Mouse (Mus musculus): Measurements from ENCODE around the gene Exoc2. TPM values are rescaled to one million over a fixed set of nuclear protein-coding genes. Genes with fewer than 3 reads are reported as not detected.

Exoc2 gene
- polyA plus RNA-seq, 1 experiment from 2014 or later: 18.6 TPM

GRCm38 (mm10) chr13:30971047-30971446, 2.8 kb downstream of the Exoc2 start:
- Histone ChIP-seq H3K4me1 (replicated peaks) (peaks cover 25% of the 10 kb centered on the region), H3K27me3 (no peaks in the 10 kb centered on the region), H3K4me2 (no peak overlapping the region), H3K9ac (no peak overlapping the region), H3K4me3 (no peak overlapping the region), H3K9me3 (replicated peaks) (no peaks in the 10 kb centered on the region), H3K36me3 (no peaks in the 10 kb centered on the region), H3K27ac (no peak overlapping the region)
- ATAC-seq (replicated peaks; ENCODE audit: insufficient number of reproducible peaks, insufficient read depth, low FRiP score, low read depth): no peak
- 75% methylated on average over 3 of the region's 3 CpGs for WGBS

DNA sequence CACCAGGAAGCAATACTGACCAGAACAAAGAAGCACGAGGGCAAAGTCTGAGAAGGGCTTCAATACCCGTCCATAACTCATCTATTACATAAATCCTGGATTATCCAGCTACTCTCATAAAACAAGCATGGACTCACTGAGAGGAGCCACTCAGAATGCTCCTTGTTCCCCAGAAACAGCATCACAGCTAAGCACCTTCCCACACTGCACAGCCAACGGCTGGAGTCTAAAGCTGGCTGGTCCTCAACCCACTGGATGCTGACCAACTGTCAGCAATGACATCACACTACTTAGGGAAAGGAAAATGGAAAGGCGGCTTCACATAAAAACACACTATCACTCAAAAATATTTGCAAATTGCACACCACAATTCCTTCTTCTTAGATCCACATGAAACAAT, 5.6 kb downstream of the Exoc2 start:
- H3K9ac ChIP-seq: no peak overlapping the region
- H3K27me3 ChIP-seq: no peaks in the 10 kb centered on the region
- no peak for ATAC-seq (replicated peaks; ENCODE audit: insufficient number of reproducible peaks, insufficient read depth, low FRiP score, low read depth)
- no peak overlapping the region for H3K4me2 ChIP-seq
- H3K4me1 ChIP-seq (replicated peaks): peaks cover 23% of the 10 kb centered on the region
- no peaks in the 10 kb centered on the region for H3K36me3 ChIP-seq
- no peaks in the 10 kb centered on the region for H3K9me3 ChIP-seq (replicated peaks)
- 62% methylated on average over 4 of the region's 4 CpGs for WGBS
- H3K27ac ChIP-seq: no peak overlapping the region
- no peak overlapping the region for H3K4me3 ChIP-seq

- no peak overlapping the region for H3K4me3 ChIP-seq
- no peaks in the 10 kb centered on the region for H3K27me3 ChIP-seq
- WGBS: 23% methylated on average over 10 of the region's 10 CpGs
- ATAC-seq (replicated peaks; ENCODE audit: insufficient number of reproducible peaks, insufficient read depth, low FRiP score, low read depth): no peak
- no peaks in the 10 kb centered on the region for H3K36me3 ChIP-seq
- no peak overlapping the region for H3K9ac ChIP-seq
- peaks cover 17% of the 10 kb centered on the region for H3K4me1 ChIP-seq (replicated peaks)
- H3K4me2 ChIP-seq: peak overlapping the region; percentile 33
- no peaks in the 10 kb centered on the region for H3K9me3 ChIP-seq (replicated peaks)
- no peak overlapping the region for H3K27ac ChIP-seq
Measured at GRCm38 (mm10) chr13:30966507-30966911, 7.4 kb downstream of the Exoc2 start.

GRCm38 (mm10) chr13:30961932-30962331, 12.0 kb downstream of the Exoc2 start:
- Histone ChIP-seq H3K4me2 (no peak overlapping the region), H3K9me3 (replicated peaks) (no peaks in the 10 kb centered on the region), H3K4me3 (no peak overlapping the region), H3K4me1 (replicated peaks) (peaks cover 6% of the 10 kb centered on the region), H3K9ac (no peak overlapping the region), H3K27ac (no peak overlapping the region), H3K27me3 (no peaks in the 10 kb centered on the region), H3K36me3 (no peaks in the 10 kb centered on the region)
- ATAC-seq (replicated peaks; ENCODE audit: insufficient number of reproducible peaks, insufficient read depth, low FRiP score, low read depth): no peak
- WGBS: 76% methylated on average over 2 of the region's 2 CpGs

GRCm38 (mm10) chr13:30960714-30961113, 13.2 kb downstream of the Exoc2 start:
- 85% methylated on average over 2 of the region's 2 CpGs for WGBS
- Histone ChIP-seq H3K4me1 (replicated peaks) (no peaks in the 10 kb centered on the region), H3K9ac (no peak overlapping the region), H3K27me3 (no peaks in the 10 kb centered on the region), H3K4me3 (no peak overlapping the region), H3K36me3 (no peaks in the 10 kb centered on the region), H3K9me3 (replicated peaks) (no peaks in the 10 kb centered on the region), H3K27ac (no peak overlapping the region), H3K4me2 (no peak overlapping the region)
- ATAC-seq (replicated peaks; ENCODE audit: insufficient number of reproducible peaks, insufficient read depth, low FRiP score, low read depth): no peak

DNA sequence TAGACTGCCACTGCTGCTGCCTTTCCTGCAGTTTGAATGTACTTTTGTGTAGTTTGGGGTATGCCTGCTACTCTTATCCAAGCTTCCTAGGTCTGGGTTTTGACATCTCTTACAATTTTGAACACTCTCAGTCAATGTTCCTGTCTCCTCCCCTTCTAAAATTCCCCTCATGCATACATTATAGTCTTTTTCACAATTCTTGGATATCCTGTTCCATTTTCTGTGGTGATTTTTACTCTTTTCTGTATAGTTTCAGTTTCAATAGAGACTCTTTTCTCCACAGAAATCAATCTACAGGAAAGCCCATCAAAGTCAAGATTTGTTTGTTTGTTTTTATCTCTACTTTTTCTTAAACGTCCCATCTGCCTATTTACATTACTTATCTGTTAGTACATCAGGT, 20.3 kb downstream of the Exoc2 start:
- no peaks in the 10 kb centered on the region for H3K4me1 ChIP-seq (replicated peaks)
- ATAC-seq (replicated peaks; ENCODE audit: insufficient number of reproducible peaks, insufficient read depth, low FRiP score, low read depth): no peak
- no peak overlapping the region for H3K9ac ChIP-seq
- 34% methylated on average over 1 of the region's 1 CpGs for WGBS
- H3K4me2 ChIP-seq: no peak overlapping the region
- no peaks in the 10 kb centered on the region for H3K36me3 ChIP-seq
- H3K27me3 ChIP-seq: no peaks in the 10 kb centered on the region
- H3K27ac ChIP-seq: no peak overlapping the region
- no peak overlapping the region for H3K4me3 ChIP-seq
- H3K9me3 ChIP-seq (replicated peaks): no peaks in the 10 kb centered on the region

- Histone ChIP-seq H3K4me2 (no peak overlapping the region), H3K27me3 (no peaks in the 10 kb centered on the region), H3K4me3 (no peak overlapping the region), H3K4me1 (replicated peaks) (peaks cover 4% of the 10 kb centered on the region; the same call in 1 of the 2 replicates), H3K27ac (no peak overlapping the region), H3K9ac (no peak overlapping the region), H3K36me3 (no peaks in the 10 kb centered on the region), H3K9me3 (replicated peaks) (no peaks in the 10 kb centered on the region)
- 92% methylated on average over 2 of the region's 2 CpGs for WGBS
- no peak for ATAC-seq (replicated peaks; ENCODE audit: insufficient number of reproducible peaks, insufficient read depth, low FRiP score, low read depth)
Measured at GRCm38 (mm10) chr13:30952044-30952443, 21.8 kb downstream of the Exoc2 start.

DNA sequence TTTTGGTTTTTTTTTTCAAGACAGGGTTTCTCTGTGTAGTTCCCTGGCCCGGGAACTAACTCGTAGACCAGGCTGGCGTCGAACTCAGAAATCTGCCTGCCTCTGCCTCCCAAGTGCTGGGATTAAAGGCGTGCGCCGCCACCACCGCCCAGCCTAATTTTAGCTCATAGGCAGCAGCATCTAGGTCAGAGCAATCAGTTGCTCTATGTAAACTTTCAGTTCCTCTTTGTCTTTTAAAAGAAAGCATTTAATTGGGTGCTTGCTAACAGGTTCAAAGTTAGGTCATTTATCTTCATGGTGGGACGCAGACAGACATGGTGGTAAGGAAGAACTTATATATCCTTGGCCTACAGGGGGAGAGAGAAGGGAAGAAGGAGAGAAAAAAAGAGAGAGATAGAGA, 24.7 kb downstream of the Exoc2 start:
- Histone ChIP-seq H3K4me3 (no peak overlapping the region), H3K9me3 (replicated peaks) (no peaks in the 10 kb centered on the region), H3K27me3 (no peaks in the 10 kb centered on the region), H3K9ac (no peak overlapping the region), H3K4me2 (no peak overlapping the region), H3K36me3 (no peaks in the 10 kb centered on the region), H3K4me1 (replicated peaks) (peaks cover 7% of the 10 kb centered on the region; the same call in 1 of the 2 replicates), H3K27ac (no peak overlapping the region)
- no peak for ATAC-seq (replicated peaks; ENCODE audit: insufficient number of reproducible peaks, insufficient read depth, low FRiP score, low read depth)
- 87% methylated on average over 9 of the region's 9 CpGs for WGBS

GRCm38 (mm10) chr13:30947540-30947939, 26.4 kb downstream of the Exoc2 start, which contains the start of gene Hus1b:
Hus1b (minus strand) TSS chr13:30947759.
- no peak for ATAC-seq (replicated peaks; ENCODE audit: insufficient number of reproducible peaks, insufficient read depth, low FRiP score, low read depth)
- no peak within 1 kb of the TSS for H3K9ac ChIP-seq
- WGBS: 86% methylated on average over 11 of the region's 11 CpGs
- peaks cover 7% of the 10 kb centered on the region; the same call in 1 of the 2 replicates for H3K4me1 ChIP-seq (replicated peaks)
- H3K4me3 ChIP-seq: no peak within 1 kb of the TSS
- H3K36me3 ChIP-seq: no peaks in the 10 kb centered on the region
- H3K4me2 ChIP-seq: no peak within 1 kb of the TSS
- no peaks in the 10 kb centered on the region for H3K27me3 ChIP-seq
- H3K27ac ChIP-seq: no peak within 1 kb of the TSS
- H3K9me3 ChIP-seq (replicated peaks): no peaks in the 10 kb centered on the region

DNA sequence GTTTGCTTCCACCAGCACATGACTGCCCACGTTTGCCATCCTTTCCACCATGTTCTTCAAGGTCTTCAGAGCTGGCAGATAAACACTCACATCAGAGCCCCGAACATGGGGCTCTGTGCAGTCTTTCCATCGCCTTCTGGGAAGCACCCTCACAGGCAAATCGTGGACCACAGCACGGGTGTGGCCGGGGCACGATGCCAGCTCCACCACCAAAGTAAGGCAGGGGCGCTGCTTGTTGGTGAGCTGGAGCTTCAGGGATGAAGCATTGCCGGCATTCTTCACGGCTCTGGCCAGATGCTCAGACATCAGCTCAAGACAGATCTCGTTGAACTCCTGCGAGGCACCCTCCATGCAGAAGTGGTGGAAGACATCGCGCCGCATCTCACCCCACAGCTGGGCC, 26.8 kb downstream of the Exoc2 start:
- no peak for ATAC-seq (replicated peaks; ENCODE audit: insufficient number of reproducible peaks, insufficient read depth, low FRiP score, low read depth)
- WGBS: 82% methylated on average over 15 of the region's 15 CpGs
- no peak overlapping the region for H3K9ac ChIP-seq

DNA sequence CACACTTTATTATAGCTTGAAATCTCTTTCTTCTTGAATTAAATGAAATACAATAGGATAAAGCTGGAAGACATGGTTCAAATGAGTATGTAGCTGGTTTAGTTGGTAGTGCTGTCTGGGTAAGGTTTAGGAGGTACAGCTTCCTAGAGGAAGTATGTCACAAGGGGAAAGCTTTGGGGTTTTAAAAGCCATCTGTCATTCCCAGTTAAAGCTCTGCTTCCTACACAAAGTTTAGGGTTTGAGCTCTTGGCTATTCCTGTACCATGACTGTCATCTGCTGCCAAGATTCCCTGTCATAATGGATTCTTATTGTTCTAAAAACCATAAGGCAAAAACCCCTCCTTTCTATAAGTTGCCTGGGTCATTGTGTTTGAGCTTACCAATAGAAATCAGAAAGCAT, 28.1 kb downstream of the Exoc2 start:
- no peaks in the 10 kb centered on the region for H3K36me3 ChIP-seq
- no peak overlapping the region for H3K4me2 ChIP-seq
- H3K27me3 ChIP-seq: no peaks in the 10 kb centered on the region
- no peak overlapping the region for H3K27ac ChIP-seq
- H3K4me1 ChIP-seq (replicated peaks): peaks cover 7% of the 10 kb centered on the region; the same call in 1 of the 2 replicates
- H3K9ac ChIP-seq: no peak overlapping the region
- H3K9me3 ChIP-seq (replicated peaks): no peaks in the 10 kb centered on the region
- H3K4me3 ChIP-seq: no peak overlapping the region
- no peak for ATAC-seq (replicated peaks; ENCODE audit: insufficient number of reproducible peaks, insufficient read depth, low FRiP score, low read depth)

More for the DNA sequence above, 26.8 kb downstream of the Exoc2 start:
- Histone ChIP-seq H3K4me3 (no peak overlapping the region), H3K4me2 (no peak overlapping the region), H3K27me3 (no peaks in the 10 kb centered on the region), H3K36me3 (no peaks in the 10 kb centered on the region), H3K4me1 (replicated peaks) (peaks cover 7% of the 10 kb centered on the region; the same call in 1 of the 2 replicates), H3K9me3 (replicated peaks) (no peaks in the 10 kb centered on the region), H3K27ac (no peak overlapping the region)

- no peak for ATAC-seq (replicated peaks; ENCODE audit: insufficient number of reproducible peaks, insufficient read depth, low FRiP score, low read depth)
- no peak overlapping the region for H3K27ac ChIP-seq
- H3K9me3 ChIP-seq (replicated peaks): no peaks in the 10 kb centered on the region
- WGBS: 79% methylated on average over 6 of the region's 6 CpGs
- no peaks in the 10 kb centered on the region for H3K27me3 ChIP-seq
- H3K4me2 ChIP-seq: no peak overlapping the region
- no peak overlapping the region for H3K4me3 ChIP-seq
- no peaks in the 10 kb centered on the region for H3K36me3 ChIP-seq
- H3K4me1 ChIP-seq (replicated peaks): no peaks in the 10 kb centered on the region
- H3K9ac ChIP-seq: no peak overlapping the region
Measured at GRCm38 (mm10) chr13:30932972-30933371, 40.9 kb downstream of the Exoc2 start.
